ENCODE assay signal across 24 mouse cellular contexts in the genomic region with DNA sequence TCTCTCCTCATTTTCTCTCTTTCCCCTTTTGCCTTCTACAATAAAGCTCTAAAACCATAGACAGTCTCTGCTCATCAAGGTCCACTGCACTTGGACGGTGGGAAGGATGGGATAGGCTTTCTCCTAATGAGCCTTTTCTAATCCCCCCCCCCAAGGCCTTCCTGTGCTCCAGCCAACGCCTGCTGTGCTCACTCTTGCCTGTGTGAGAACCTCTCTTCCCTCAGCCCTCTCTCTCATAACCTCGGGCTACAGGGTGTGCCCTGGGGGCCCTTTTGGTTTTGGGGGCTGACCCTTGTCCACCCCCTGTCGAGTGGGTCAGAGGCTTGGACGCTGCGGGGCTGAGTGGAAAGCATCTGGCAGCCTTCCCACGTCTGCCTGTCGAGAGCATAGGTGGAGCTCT.
DNase-seq lines count a peak whose midpoint lies in the region; ATAC-seq lines count a peak whose summit lies in the region.
"Had no signal": no experiment of that assay in that cellular context is flagged by ENCODE, and none has a peak within 500 bp of the region (broad histone marks: within the 10 kb centered on the region; RNA-seq: fewer than 3 reads in every experiment).

No protein-coding gene starts in this region.

- 43% methylated on average over 8 of the region's 8 CpGs for WGBS in limb, embryonic 13.5 days

- H3K27me3 ChIP-seq in limb, embryonic 13.5 days = no peaks in the 10 kb centered on the region
- H3K27me3 ChIP-seq: embryonic facial prominence, embryonic 15.5 days; heart, embryonic 15.5 days; intestine, embryonic 15.5 days; liver, embryonic 12.5 days; Patski had no signal

- H3K9ac ChIP-seq in limb, embryonic 13.5 days = no peak overlapping the region
- H3K9ac ChIP-seq: embryonic facial prominence, embryonic 15.5 days; heart, embryonic 15.5 days; intestine, embryonic 15.5 days; liver, embryonic 12.5 days had no signal

- ATAC-seq in limb, embryonic 13.5 days (ENCODE audit: low FRiP score, low read depth) = peak; percentile 40; the same call in 1 of the 2 replicates
- ATAC-seq: intestine, embryonic 15.5 days; liver, embryonic 12.5 days; Patski had no signal

- no peaks in the 10 kb centered on the region for H3K4me1 ChIP-seq in limb, embryonic 13.5 days
- H3K4me1 ChIP-seq: embryonic facial prominence, embryonic 15.5 days; heart, embryonic 15.5 days; intestine, embryonic 15.5 days; liver, embryonic 12.5 days had no signal

- H3K4me3 ChIP-seq in limb, embryonic 13.5 days = no peak overlapping the region
- H3K4me3 ChIP-seq: embryonic facial prominence, embryonic 15.5 days; forebrain, embryonic 10.5 days; heart, embryonic 15.5 days; intestine, embryonic 15.5 days; liver, embryonic 12.5 days had no signal

- no peak overlapping the region for H3K27ac ChIP-seq in limb, embryonic 13.5 days
- H3K27ac ChIP-seq: embryonic facial prominence, embryonic 15.5 days; forebrain, embryonic 10.5 days; heart, embryonic 15.5 days; intestine, embryonic 15.5 days; liver, embryonic 12.5 days; stomach, postnatal 0 days had no signal

- H3K4me2 ChIP-seq in limb, embryonic 13.5 days (replicated peaks) = no peak overlapping the region
- H3K4me2 ChIP-seq: embryonic facial prominence, embryonic 15.5 days; heart, embryonic 15.5 days; intestine, embryonic 15.5 days; liver, embryonic 12.5 days had no signal

- DNase-seq in cerebellum, postnatal 10 days = peak; percentile 49 to 59
- no peak for DNase-seq in cerebellum, adult 11 months
- peak; percentile 31 for DNase-seq in left cerebral cortex, postnatal 4 days
- DNase-seq in left cerebral cortex, postnatal 14 days (ENCODE audit: low spot score in 2 of 2) = no peak
- DNase-seq in embryo, embryonic 10.5 days (ENCODE audit: low spot score) = peak; percentile 18
- no peak for DNase-seq in lung, postnatal 10 days
- DNase-seq in right cerebral cortex, postnatal 4 days = no peak
- DNase-seq: adrenal gland, postnatal 14 days; cerebellum, postnatal 36 days; gastrocnemius, postnatal 14 days; heart, adult 18-20 months; heart, postnatal 4 days; kidney, adult 9 months; kidney, postnatal 25 days; lung, adult 2 months; lung, postnatal 4 days had no signal

- H3K9me3 ChIP-seq in limb, embryonic 13.5 days = no peaks in the 10 kb centered on the region
- H3K9me3 ChIP-seq: embryonic facial prominence, embryonic 15.5 days; forebrain, embryonic 10.5 days; heart, embryonic 15.5 days; intestine, embryonic 15.5 days; liver, embryonic 12.5 days had no signal

- intact Hi-C loops in left cerebral cortex, postnatal 4 days (cut with DNase I) = no loop called here
- intact Hi-C loops in left cerebral cortex, postnatal 14 days (cut with DNase I) = no loop called here

- no peaks in the 10 kb centered on the region for H3K36me3 ChIP-seq in limb, embryonic 13.5 days
- H3K36me3 ChIP-seq: embryonic facial prominence, embryonic 15.5 days; forebrain, embryonic 10.5 days; heart, embryonic 15.5 days; intestine, embryonic 15.5 days; liver, embryonic 12.5 days had no signal

Comparison
In these comparisons a context has a peak if more than half of its experiments do, and no peak if none do; other contexts are left out.
1. DNase-seq: peak in cerebellum, postnatal 10 days (2 of 2), left cerebral cortex, postnatal 4 days (single experiment) and embryo, embryonic 10.5 days (single experiment); none in cerebellum, adult 11 months (single experiment), left cerebral cortex, postnatal 14 days (0 of 2), lung, postnatal 10 days (single experiment) and right cerebral cortex, postnatal 4 days (single experiment).